ENCODE assay signal across 27 mouse cellular contexts in the genomic region with DNA sequence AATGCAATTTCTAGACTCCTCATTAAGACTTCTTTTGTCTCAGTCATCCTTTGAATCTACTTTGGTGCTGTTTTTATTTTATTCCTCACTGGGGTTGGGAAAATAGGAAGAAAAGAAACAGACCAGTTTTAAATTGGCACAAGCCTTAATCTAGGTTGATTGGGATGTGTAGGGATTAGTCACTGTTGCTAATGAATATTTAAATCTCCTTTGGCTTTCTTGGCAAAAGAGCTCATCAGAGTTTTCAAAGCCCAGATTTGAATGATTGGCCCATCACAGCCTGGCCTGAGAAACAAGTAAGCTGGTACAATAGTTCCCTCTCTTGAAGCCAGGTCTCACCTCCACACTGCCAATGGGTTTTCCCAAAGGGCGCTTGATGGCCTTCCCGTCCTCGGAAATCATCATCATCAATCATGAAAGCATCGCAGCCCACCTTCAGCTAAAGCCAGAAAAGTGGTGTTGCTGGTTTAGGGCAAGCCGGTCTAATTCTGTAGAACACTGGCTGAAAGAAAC.
A peak's percentile ranks its signal among the peaks of the same experiment; 100 is the strongest.
DNase-seq lines count a peak whose midpoint lies in the region; ATAC-seq and TF ChIP-seq lines count a peak whose summit lies in the region.
"Had no signal": no experiment of that assay in that cellular context is flagged by ENCODE, and none has a peak within 500 bp of the region (broad histone marks: within the 10 kb centered on the region; RNA-seq: fewer than 3 reads in every experiment).

No protein-coding gene starts in this region.

- peak; percentile 58; the same call in 1 of the 2 replicates for ATAC-seq in forebrain, embryonic 15.5 days (replicated peaks)
- no peak for ATAC-seq in forebrain, embryonic 11.5 days (replicated peaks; ENCODE audit: low FRiP score)
- ATAC-seq in midbrain, embryonic 14.5 days (ENCODE audit: low FRiP score, low TSS enrichment) = 0 out of 2 replicates have a peak, but pooled peaks have one; percentile 24
- no peak for ATAC-seq in midbrain, embryonic 15.5 days (replicated peaks)
- ATAC-seq: intestine, embryonic 15.5 days had no signal

- H3K4me1 ChIP-seq in forebrain, embryonic 15.5 days = peaks cover 11% of the 10 kb centered on the region
- H3K4me1 ChIP-seq in forebrain, embryonic 11.5 days (replicated peaks; ENCODE audit: control insufficient read depth, insufficient read depth, low read length) = no peaks in the 10 kb centered on the region; the same call in 1 of the 2 replicates
- H3K4me1 ChIP-seq in midbrain, embryonic 14.5 days (ENCODE audit: control insufficient read depth, insufficient read depth, low read length) = peaks cover 6% of the 10 kb centered on the region; the same call in 1 of the 2 replicates
- H3K4me1 ChIP-seq in midbrain, embryonic 15.5 days = peaks cover 3% of the 10 kb centered on the region
- peaks cover 48% of the 10 kb centered on the region for H3K4me1 ChIP-seq in limb, embryonic 10.5 days
- H3K4me1 ChIP-seq: hindbrain, embryonic 15.5 days; liver, embryonic 13.5 days had no signal

- TF ChIP-seq POLR2A in brain, embryonic 14.5 days (IDR thresholded peaks at IDR 0.05; ENCODE audit: borderline replicate concordance, extremely low read depth, insufficient read depth, insufficient read length, poor library complexity, severe bottlenecking) = no peak

- H3K4me2 ChIP-seq in forebrain, embryonic 15.5 days (replicated peaks) = no peak overlapping the region
- H3K4me2 ChIP-seq in forebrain, embryonic 11.5 days (ENCODE audit: low read depth, low read length, severe bottlenecking) = no peak overlapping the region
- no peak overlapping the region for H3K4me2 ChIP-seq in midbrain, embryonic 14.5 days (ENCODE audit: low read length)
- H3K4me2 ChIP-seq in midbrain, embryonic 15.5 days = no peak overlapping the region
- H3K4me2 ChIP-seq: heart, embryonic 12.5 days; hindbrain, embryonic 15.5 days; intestine, embryonic 15.5 days; limb, embryonic 15.5 days; liver, embryonic 13.5 days had no signal

- no peaks in the 10 kb centered on the region for H3K27me3 ChIP-seq in forebrain, embryonic 15.5 days
- no peaks in the 10 kb centered on the region for H3K27me3 ChIP-seq in forebrain, embryonic 11.5 days (ENCODE audit: control insufficient read depth, insufficient read depth, low read length)
- H3K27me3 ChIP-seq in midbrain, embryonic 14.5 days (ENCODE audit: control insufficient read depth, insufficient read depth, low read length) = no peaks in the 10 kb centered on the region
- no peaks in the 10 kb centered on the region for H3K27me3 ChIP-seq in midbrain, embryonic 15.5 days (replicated peaks)
- no peaks in the 10 kb centered on the region for H3K27me3 ChIP-seq in limb, embryonic 10.5 days (ENCODE audit: low read depth, poor library complexity, severe bottlenecking)
- H3K27me3 ChIP-seq: heart, embryonic 12.5 days; hindbrain, embryonic 15.5 days; intestine, embryonic 15.5 days; limb, embryonic 15.5 days; liver, embryonic 13.5 days had no signal

- 29% methylated on average over 5 of the region's 5 CpGs for WGBS in forebrain, embryonic 15.5 days
- WGBS in forebrain, embryonic 11.5 days = 82% methylated on average over 5 of the region's 5 CpGs
- WGBS in midbrain, embryonic 14.5 days = 79% methylated on average over 5 of the region's 5 CpGs
- WGBS in midbrain, embryonic 15.5 days = 79% methylated on average over 5 of the region's 5 CpGs
- WGBS in limb, embryonic 10.5 days = 70% methylated on average over 5 of the region's 5 CpGs

- no peaks in the 10 kb centered on the region for H3K9me3 ChIP-seq in forebrain, embryonic 15.5 days
- H3K9me3 ChIP-seq in forebrain, embryonic 11.5 days (ENCODE audit: control insufficient read depth, low read length) = no peaks in the 10 kb centered on the region
- no peaks in the 10 kb centered on the region for H3K9me3 ChIP-seq in midbrain, embryonic 14.5 days (ENCODE audit: control insufficient read depth, low read length)
- no peaks in the 10 kb centered on the region for H3K9me3 ChIP-seq in midbrain, embryonic 15.5 days
- no peaks in the 10 kb centered on the region for H3K9me3 ChIP-seq in limb, embryonic 10.5 days (replicated peaks)
- H3K9me3 ChIP-seq: heart, embryonic 12.5 days; hindbrain, embryonic 15.5 days; intestine, embryonic 15.5 days; limb, embryonic 15.5 days; liver, embryonic 13.5 days had no signal

- H3K4me3 ChIP-seq in forebrain, embryonic 15.5 days = no peak overlapping the region
- H3K4me3 ChIP-seq in forebrain, embryonic 11.5 days (ENCODE audit: low read depth, low read length) = no peak overlapping the region
- no peak overlapping the region for H3K4me3 ChIP-seq in midbrain, embryonic 14.5 days (replicated peaks; ENCODE audit: low read depth, low read length)
- no peak overlapping the region for H3K4me3 ChIP-seq in midbrain, embryonic 15.5 days
- H3K4me3 ChIP-seq in limb, embryonic 10.5 days = no peak overlapping the region
- H3K4me3 ChIP-seq: erythroblast, embryonic 14.5 days; heart, embryonic 12.5 days; hindbrain, embryonic 15.5 days; intestine, embryonic 15.5 days; limb, embryonic 15.5 days; liver, embryonic 13.5 days had no signal

- no peak for DNase-seq in forebrain, embryonic 11.5 days (ENCODE audit: low spot score)
- DNase-seq in midbrain, embryonic 14.5 days = peak; percentile 41
- peak; percentile 84 for DNase-seq in brain, embryonic 14.5 days (ENCODE audit: low read depth)
- DNase-seq in limb, embryonic 10.5 days (ENCODE audit: low spot score) = no peak
- DNase-seq in gastrocnemius, postnatal 4 days (ENCODE audit: low spot score in 2 of 2) = no peak
- DNase-seq: adrenal gland, postnatal 25 days; cerebellum, adult 2 months; cerebellum, postnatal 14 days; gastrocnemius, postnatal 14 days; heart, adult 18-20 months; heart, postnatal 4 days; kidney, adult 2 months; kidney, postnatal 4 days; layer of hippocampus, postnatal 36 days; left cerebral cortex, postnatal 4 days; liver, embryonic 13.5 days; lung, adult 18-20 months; lung, postnatal 10 days; thymus, adult 2 months; thymus, postnatal 36 days had no signal

- H3K9ac ChIP-seq in forebrain, embryonic 15.5 days (replicated peaks) = no peak overlapping the region
- H3K9ac ChIP-seq in forebrain, embryonic 11.5 days (ENCODE audit: low read length) = no peak overlapping the region
- no peak overlapping the region for H3K9ac ChIP-seq in midbrain, embryonic 14.5 days (replicated peaks; ENCODE audit: low read length)
- no peak overlapping the region for H3K9ac ChIP-seq in midbrain, embryonic 15.5 days
- H3K9ac ChIP-seq: heart, embryonic 12.5 days; hindbrain, embryonic 15.5 days; intestine, embryonic 15.5 days; limb, embryonic 15.5 days; liver, embryonic 13.5 days had no signal

- no peak for TF ChIP-seq CTCF in brain, embryonic 14.5 days (IDR thresholded peaks at IDR 0.05; ENCODE audit: borderline replicate concordance, extremely low read depth, insufficient read depth, insufficient read length)

- peak overlapping the region; percentile 13; the same call in 1 of the 2 replicates for H3K27ac ChIP-seq in forebrain, embryonic 15.5 days (replicated peaks)
- H3K27ac ChIP-seq in forebrain, embryonic 11.5 days (ENCODE audit: low read depth, low read length) = no peak overlapping the region
- no peak overlapping the region for H3K27ac ChIP-seq in midbrain, embryonic 14.5 days (replicated peaks; ENCODE audit: low read depth, low read length)
- H3K27ac ChIP-seq in midbrain, embryonic 15.5 days = no peak overlapping the region
- peak overlapping the region; percentile 10; the same call in 1 of the 2 replicates for H3K27ac ChIP-seq in limb, embryonic 10.5 days
- H3K27ac ChIP-seq: hindbrain, embryonic 15.5 days; intestine, embryonic 15.5 days; limb, embryonic 15.5 days; liver, embryonic 13.5 days had no signal

- no peaks in the 10 kb centered on the region for H3K36me3 ChIP-seq in forebrain, embryonic 15.5 days
- H3K36me3 ChIP-seq in forebrain, embryonic 11.5 days (ENCODE audit: control insufficient read depth, insufficient read depth, low read length) = no peaks in the 10 kb centered on the region
- H3K36me3 ChIP-seq in midbrain, embryonic 14.5 days (ENCODE audit: control insufficient read depth, insufficient read depth, low read length) = no peaks in the 10 kb centered on the region
- H3K36me3 ChIP-seq in midbrain, embryonic 15.5 days (replicated peaks) = no peaks in the 10 kb centered on the region
- peaks cover 7% of the 10 kb centered on the region; the same call in 1 of the 2 replicates for H3K36me3 ChIP-seq in limb, embryonic 10.5 days
- H3K36me3 ChIP-seq: heart, embryonic 12.5 days; hindbrain, embryonic 15.5 days; intestine, embryonic 15.5 days; liver, embryonic 13.5 days had no signal

Comparison
In these comparisons a context has a peak if more than half of its experiments do, and no peak if none do; other contexts are left out.
1. ATAC-seq: peak in forebrain, embryonic 15.5 days (single experiment) and midbrain, embryonic 14.5 days (single experiment); none in forebrain, embryonic 11.5 days (single experiment) and midbrain, embryonic 15.5 days (single experiment).
2. H3K27ac ChIP-seq: peak in forebrain, embryonic 15.5 days (single experiment) and limb, embryonic 10.5 days (single experiment); none in forebrain, embryonic 11.5 days (single experiment), midbrain, embryonic 14.5 days (single experiment) and midbrain, embryonic 15.5 days (single experiment).
3. DNase-seq: peak in midbrain, embryonic 14.5 days (single experiment) and brain, embryonic 14.5 days (single experiment); none in forebrain, embryonic 11.5 days (single experiment), limb, embryonic 10.5 days (single experiment) and gastrocnemius, postnatal 4 days (0 of 2).